Mouse (Mus musculus) intestine, embryonic 14.5 days (tissue): ENCODE results near the gene Dnah3. TPM values are rescaled to one million over a fixed set of nuclear protein-coding genes. Genes with fewer than 3 reads are reported as not detected.

Experiments used
- ATAC-seq: fragments of 200-750 bp; cut with Nextera tagmentation; replicated peaks from 2 replicates; pipeline ENCODE4 v1.8.0; 2017; ENCODE audit warnings: low read depth, moderate number of reproducible peaks, moderate TSS enrichment, moderate library complexity; ENCODE audit not compliant: low FRiP score, low TSS enrichment
- DNase-seq: peaks from one replicate; pipeline ENCODE4 v3.0.0-alpha.2; 2018; ENCODE audit warnings: low spot score
- H3K27ac ChIP-seq: fragments of 300-500 bp; sonication (generic); 2 replicates; pipeline ENCODE4 v1.5.1; 2014; ENCODE audit warnings: low read depth, mild to moderate bottlenecking, control low read depth
- H3K27me3 ChIP-seq: fragments of 300-500 bp; sonication (generic); replicated peaks from 2 replicates; pipeline ENCODE4 v1.6.1; 2014; ENCODE audit warnings: low read length, control low read depth; ENCODE audit not compliant: control insufficient read depth, insufficient read depth
- H3K36me3 ChIP-seq: fragments of 300-500 bp; sonication (generic); 2 replicates; pipeline ENCODE4 v1.6.1; 2014; ENCODE audit warnings: low read length, control low read depth; ENCODE audit not compliant: control insufficient read depth, insufficient read depth
- H3K4me1 ChIP-seq: fragments of 300-500 bp; sonication (generic); replicated peaks from 2 replicates; pipeline ENCODE4 v1.6.1; 2014; ENCODE audit warnings: low read length, control low read depth, mixed read lengths; ENCODE audit not compliant: control insufficient read depth, insufficient read depth
- H3K4me2 ChIP-seq: fragments of 300-500 bp; sonication (generic); 2 replicates; pipeline ENCODE4 v1.6.1; 2014; ENCODE audit warnings: low read length
- H3K4me3 ChIP-seq: fragments of 300-500 bp; sonication (generic); 2 replicates; pipeline ENCODE4 v1.5.1; 2014; ENCODE audit warnings: low read depth, low read length, control low read depth, mixed read lengths
- H3K9ac ChIP-seq: fragments of 300-500 bp; sonication (generic); 2 replicates; pipeline ENCODE4 v1.6.1; 2014; ENCODE audit warnings: mild to moderate bottlenecking, low read length
- H3K9me3 ChIP-seq: fragments of 300-500 bp; sonication (generic); 2 replicates; pipeline ENCODE4 v1.6.1; 2016; ENCODE audit warnings: low read length, control low read depth; ENCODE audit not compliant: control insufficient read depth
- WGBS: fragments of 180-500 bp; shearing (Covaris S2); extraction: QIAGEN DNeasy Blood & Tissue Kit; methylation state at CpG from one replicate; pipeline ENCODE4 v1.1.7; 2014; 5-methylcytosine and 5-hydroxymethylcytosine counted together
- polyA plus RNA-seq: library from polyadenylated mRNA; unstranded; fragments of >200 nt; fragmentation: Nextera tagmentation; extraction: Ambion mirVana; gene quantifications from 2 replicates; pipeline ENCODE4 v1.2.1, GENCODE M21; 2014

Gene Dnah3
- polyA plus RNA-seq, 1 experiment from 2014 or later: not detected

DNA sequence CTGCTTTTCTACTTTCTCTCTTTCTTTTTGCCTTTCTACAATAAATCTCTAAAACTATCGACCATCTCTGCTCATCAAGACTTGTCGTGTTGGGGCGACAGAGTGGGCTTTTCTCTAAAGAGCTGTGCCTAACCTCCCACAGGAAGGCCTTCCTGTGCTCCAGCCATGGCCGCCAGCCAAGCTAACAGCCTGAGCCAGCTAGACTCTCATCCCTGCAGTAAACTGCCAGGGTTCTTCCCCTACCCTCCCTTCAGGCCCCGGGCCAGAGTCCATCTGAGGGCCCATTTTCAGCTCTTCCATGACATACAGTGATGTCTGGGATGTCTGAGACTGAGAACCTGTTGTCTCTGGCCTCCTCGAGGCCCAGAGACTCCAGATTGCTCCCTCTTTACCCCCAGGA lies 118.8 kb downstream of the Dnah3 start:
- WGBS: 72% methylated on average over 6 of the region's 6 CpGs
- Histone ChIP-seq H3K4me2 (no peak overlapping the region), H3K9me3 (no peaks in the 10 kb centered on the region), H3K36me3 (no peaks in the 10 kb centered on the region), H3K4me1 (no peaks in the 10 kb centered on the region), H3K9ac (no peak overlapping the region), H3K4me3 (no peak overlapping the region), H3K27ac (no peak overlapping the region), H3K27me3 (no peaks in the 10 kb centered on the region)
- ATAC-seq: no peak
- DNase-seq: no peak

GRCm38 (mm10) chr7:119974214-119974613 lies 120.9 kb downstream of the Dnah3 start:
- H3K9ac ChIP-seq: no peak overlapping the region
- no peak overlapping the region for H3K27ac ChIP-seq
- H3K9me3 ChIP-seq: no peaks in the 10 kb centered on the region
- no peak for ATAC-seq
- H3K27me3 ChIP-seq: no peaks in the 10 kb centered on the region
- H3K4me2 ChIP-seq: no peak overlapping the region
- H3K4me1 ChIP-seq: no peaks in the 10 kb centered on the region
- no peaks in the 10 kb centered on the region for H3K36me3 ChIP-seq
- no peak for DNase-seq
- 81% methylated on average over 5 of the region's 5 CpGs for WGBS
- no peak overlapping the region for H3K4me3 ChIP-seq

GRCm38 (mm10) chr7:119969320-119969719 lies 125.8 kb downstream of the Dnah3 start:
- Histone ChIP-seq H3K4me2 (no peak overlapping the region), H3K4me3 (no peak overlapping the region), H3K9ac (no peak overlapping the region), H3K4me1 (no peaks in the 10 kb centered on the region), H3K36me3 (no peaks in the 10 kb centered on the region), H3K9me3 (no peaks in the 10 kb centered on the region), H3K27me3 (no peaks in the 10 kb centered on the region), H3K27ac (no peak overlapping the region)
- WGBS: 58% methylated on average over 2 of the region's 2 CpGs
- DNase-seq: no peak
- ATAC-seq: no peak

GRCm38 (mm10) chr7:119965651-119966395 lies 129.3 kb downstream of the Dnah3 start:
- WGBS: 87% methylated on average over 9 of the region's 9 CpGs
- Histone ChIP-seq H3K9me3 (no peaks in the 10 kb centered on the region), H3K36me3 (no peaks in the 10 kb centered on the region), H3K4me3 (no peak overlapping the region), H3K4me2 (no peak overlapping the region), H3K27me3 (no peaks in the 10 kb centered on the region), H3K9ac (no peak overlapping the region), H3K4me1 (no peaks in the 10 kb centered on the region), H3K27ac (no peak overlapping the region)
- ATAC-seq (no peak), DNase-seq (no peak)

DNA sequence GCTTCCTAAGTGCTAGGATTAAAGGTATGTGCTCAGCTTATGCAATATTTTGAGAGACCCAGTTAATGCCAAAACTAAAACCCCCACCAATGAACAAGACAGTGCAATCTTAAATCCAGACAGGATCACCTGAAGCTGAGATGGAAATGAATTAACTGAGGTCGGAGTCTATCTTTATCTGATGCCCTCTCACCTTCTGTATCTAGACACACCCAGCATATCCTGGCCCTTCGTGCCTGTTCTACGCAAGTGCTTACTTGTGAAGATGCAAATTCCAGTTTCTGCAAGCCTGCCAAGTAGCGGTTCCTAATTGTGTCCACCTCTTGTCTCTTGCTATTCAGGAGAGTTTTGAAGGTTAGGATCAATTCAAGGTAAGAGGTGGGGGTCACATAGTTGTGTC lies 129.9 kb downstream of the Dnah3 start:
- no peaks in the 10 kb centered on the region for H3K4me1 ChIP-seq
- no peak overlapping the region for H3K27ac ChIP-seq
- no peak overlapping the region for H3K4me3 ChIP-seq
- H3K4me2 ChIP-seq: no peak overlapping the region
- no peaks in the 10 kb centered on the region for H3K36me3 ChIP-seq
- ATAC-seq (no peak), DNase-seq (no peak)
- H3K27me3 ChIP-seq: no peaks in the 10 kb centered on the region
- no peak overlapping the region for H3K9ac ChIP-seq
- 74% methylated on average over 4 of the region's 4 CpGs for WGBS
- no peaks in the 10 kb centered on the region for H3K9me3 ChIP-seq

DNA sequence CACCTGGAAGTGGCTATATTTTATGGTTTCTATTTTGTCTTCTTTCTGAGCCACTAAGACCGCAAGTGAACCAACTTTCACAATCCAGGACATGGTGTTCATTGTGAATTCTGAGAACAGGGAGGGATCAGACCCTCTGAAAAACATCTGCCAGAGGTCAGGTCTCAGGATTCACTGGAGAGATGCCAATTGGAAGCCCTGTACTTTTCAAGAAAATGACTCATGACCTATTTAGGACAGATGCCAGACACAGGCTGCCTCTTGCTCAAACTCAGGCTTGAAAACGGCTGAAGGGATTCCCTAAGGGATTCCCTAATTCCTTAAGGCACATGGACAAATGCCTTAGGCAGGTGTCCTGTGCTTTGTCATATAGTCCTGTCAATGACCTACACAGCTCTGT lies 134.0 kb downstream of the Dnah3 start:
- no peak for DNase-seq
- no peak overlapping the region for H3K4me3 ChIP-seq
- H3K9me3 ChIP-seq: no peaks in the 10 kb centered on the region
- no peaks in the 10 kb centered on the region for H3K4me1 ChIP-seq
- no peak overlapping the region for H3K27ac ChIP-seq
- H3K4me2 ChIP-seq: no peak overlapping the region
- H3K27me3 ChIP-seq: no peaks in the 10 kb centered on the region
- H3K36me3 ChIP-seq: no peaks in the 10 kb centered on the region
- 65% methylated on average over 2 of the region's 2 CpGs for whole genome bisulfite sequencing
- no peak for ATAC-seq
- H3K9ac ChIP-seq: no peak overlapping the region

GRCm38 (mm10) chr7:119960546-119960945 lies 134.5 kb downstream of the Dnah3 start:
- DNase-seq: no peak
- WGBS: 78% methylated on average over 6 of the region's 6 CpGs

GRCm38 (mm10) chr7:119960006-119960405 lies 135.1 kb downstream of the Dnah3 start:
- H3K36me3 ChIP-seq: no peaks in the 10 kb centered on the region
- H3K27me3 ChIP-seq: no peaks in the 10 kb centered on the region
- 74% methylated on average over 6 of the region's 6 CpGs for WGBS
- H3K4me1 ChIP-seq: no peaks in the 10 kb centered on the region
- H3K27ac ChIP-seq: no peak overlapping the region
- no peaks in the 10 kb centered on the region for H3K9me3 ChIP-seq
- ATAC-seq (no peak), DNase-seq (no peak)
- H3K9ac ChIP-seq: no peak overlapping the region
- no peak overlapping the region for H3K4me2 ChIP-seq
- no peak overlapping the region for H3K4me3 ChIP-seq

More at GRCm38 (mm10) chr7:119960546-119960945, 134.5 kb downstream of the Dnah3 start:
- Histone ChIP-seq H3K9ac (no peak overlapping the region), H3K9me3 (no peaks in the 10 kb centered on the region), H3K4me1 (no peaks in the 10 kb centered on the region), H3K27me3 (no peaks in the 10 kb centered on the region), H3K4me3 (no peak overlapping the region), H3K27ac (no peak overlapping the region), H3K4me2 (no peak overlapping the region), H3K36me3 (no peaks in the 10 kb centered on the region)
- ATAC-seq: no peak

- Histone ChIP-seq H3K27me3 (no peaks in the 10 kb centered on the region), H3K36me3 (no peaks in the 10 kb centered on the region), H3K27ac (no peak overlapping the region), H3K4me1 (no peaks in the 10 kb centered on the region), H3K4me3 (no peak overlapping the region), H3K9ac (no peak overlapping the region), H3K9me3 (no peaks in the 10 kb centered on the region), H3K4me2 (no peak overlapping the region)
- WGBS: 77% methylated on average over 4 of the region's 4 CpGs
- ATAC-seq (no peak), DNase-seq (no peak)
Observed at GRCm38 (mm10) chr7:119959491-119959890, 135.6 kb downstream of the Dnah3 start.
